Mouse (Mus musculus): ENCODE measurements around the gene Gm9887. TPM values are rescaled to one million over a fixed set of nuclear protein-coding genes. Genes with fewer than 3 reads are reported as not detected.
A peak's percentile ranks its signal among the peaks of the same experiment; 100 is the strongest.
"Not testable (repeated sequence)": the region's sequence is repeated elsewhere in the genome, so short reads cannot be mapped to it uniquely, and the experiment has no call there.

Gm9887 gene
- polyA plus RNA-seq, 1 experiment from 2014 or later = 2.0 TPM

DNA sequence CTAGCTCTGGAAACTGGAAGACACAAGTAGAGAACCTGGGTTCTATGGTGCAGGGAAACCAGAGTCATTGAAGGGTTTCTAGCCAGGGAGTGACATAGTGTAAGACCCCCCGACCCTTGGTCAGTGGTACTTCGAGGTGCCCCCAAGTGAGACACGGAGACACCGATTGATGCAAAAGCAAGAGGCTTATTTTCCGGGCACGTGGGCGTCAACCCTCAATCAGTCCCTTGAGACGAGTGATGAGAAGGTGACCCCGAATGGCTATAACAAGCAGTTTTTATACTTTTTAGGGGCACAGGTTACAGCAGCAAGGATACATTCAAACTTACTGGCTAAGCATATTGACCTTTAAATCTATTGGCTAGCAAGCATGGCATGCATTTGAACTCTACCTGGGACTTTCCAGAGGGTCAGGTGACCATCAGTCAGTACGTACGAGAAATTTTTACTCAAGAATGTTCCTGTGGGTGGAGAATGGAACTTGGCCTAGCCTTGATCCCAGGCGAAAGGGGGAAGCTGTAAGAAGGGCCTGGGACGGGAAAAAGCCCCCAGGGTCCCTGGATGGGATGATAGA is 30.4 kb upstream of the Gm9887 start:
- no peaks in the 10 kb centered on the region for H3K27me3 ChIP-seq (replicated peaks)
- H3K36me3 ChIP-seq = no peaks in the 10 kb centered on the region
- no peak overlapping the region for H3K4me3 ChIP-seq (replicated peaks)
- no peaks in the 10 kb centered on the region for H3K9me3 ChIP-seq
- H3K4me2 ChIP-seq (replicated peaks) = no peak overlapping the region
- ATAC-seq = no peak
- H3K4me1 ChIP-seq (replicated peaks) = no peaks in the 10 kb centered on the region
- no peak overlapping the region for H3K9ac ChIP-seq
- WGBS = 94% methylated on average over 13 of the region's 13 CpGs
- H3K27ac ChIP-seq = no peak overlapping the region

DNA sequence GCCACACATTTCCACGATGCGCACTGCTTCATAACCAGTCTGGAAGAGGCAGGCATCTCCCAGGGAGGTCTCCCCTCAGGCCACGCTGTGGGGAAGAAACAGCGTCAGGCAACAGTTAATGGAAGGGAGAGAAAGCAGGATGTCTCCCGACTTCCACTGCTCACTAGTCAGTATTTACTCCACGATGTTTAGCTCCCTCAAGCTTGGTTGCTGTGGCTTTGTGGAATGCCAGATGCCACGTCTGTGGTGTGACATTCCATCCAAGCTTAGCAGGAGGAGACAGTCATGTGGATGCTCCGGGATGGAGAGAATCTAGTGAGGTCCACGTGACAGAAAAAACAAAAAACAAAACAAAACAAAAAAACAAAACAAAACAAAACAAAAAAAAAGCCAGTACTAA is 29.8 kb upstream of the Gm9887 start:
- H3K9me3 ChIP-seq = no peaks in the 10 kb centered on the region
- 46% methylated on average over 9 of the region's 9 CpGs for WGBS

DNA sequence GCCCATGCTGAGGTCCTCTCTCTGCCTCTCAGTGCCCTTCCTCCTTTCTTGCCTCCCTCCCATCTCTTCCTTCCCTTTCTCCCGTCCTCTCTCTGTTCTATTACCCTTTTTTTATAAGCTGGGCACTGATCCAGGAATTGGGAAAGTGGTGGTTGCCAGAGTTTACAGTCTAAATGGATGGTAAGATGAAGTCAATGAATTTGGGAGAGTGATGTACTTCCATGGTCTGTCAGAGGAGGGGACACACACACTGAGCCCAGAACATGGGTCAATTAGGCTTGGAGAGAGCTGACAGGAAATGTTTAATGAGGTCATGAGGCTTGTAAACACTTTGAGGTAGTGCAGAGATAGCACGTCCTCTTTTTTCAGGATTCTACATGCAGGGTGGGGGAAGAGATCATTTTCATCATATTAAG is 28.6 kb upstream of the Gm9887 start:
- H3K4me1 ChIP-seq (replicated peaks) = no peaks in the 10 kb centered on the region
- H3K4me3 ChIP-seq (replicated peaks) = no peak overlapping the region
- H3K9ac ChIP-seq = no peak overlapping the region
- ATAC-seq = peak; percentile 43; the same call in 1 of the 2 replicates
- WGBS = 14% methylated on average over 2 of the region's 2 CpGs
- H3K4me2 ChIP-seq (replicated peaks) = no peak overlapping the region
- H3K27me3 ChIP-seq (replicated peaks) = no peaks in the 10 kb centered on the region
- no peaks in the 10 kb centered on the region for H3K9me3 ChIP-seq
- no peak overlapping the region for H3K27ac ChIP-seq
- no peaks in the 10 kb centered on the region for H3K36me3 ChIP-seq

More for the DNA sequence above, 29.8 kb upstream of the Gm9887 start:
- Histone ChIP-seq H3K4me1 (replicated peaks) (no peaks in the 10 kb centered on the region), H3K9ac (no peak overlapping the region), H3K36me3 (no peaks in the 10 kb centered on the region), H3K27me3 (replicated peaks) (no peaks in the 10 kb centered on the region), H3K27ac (no peak overlapping the region), H3K4me2 (replicated peaks) (no peak overlapping the region), H3K4me3 (replicated peaks) (no peak overlapping the region)
- ATAC-seq = no peak

DNA sequence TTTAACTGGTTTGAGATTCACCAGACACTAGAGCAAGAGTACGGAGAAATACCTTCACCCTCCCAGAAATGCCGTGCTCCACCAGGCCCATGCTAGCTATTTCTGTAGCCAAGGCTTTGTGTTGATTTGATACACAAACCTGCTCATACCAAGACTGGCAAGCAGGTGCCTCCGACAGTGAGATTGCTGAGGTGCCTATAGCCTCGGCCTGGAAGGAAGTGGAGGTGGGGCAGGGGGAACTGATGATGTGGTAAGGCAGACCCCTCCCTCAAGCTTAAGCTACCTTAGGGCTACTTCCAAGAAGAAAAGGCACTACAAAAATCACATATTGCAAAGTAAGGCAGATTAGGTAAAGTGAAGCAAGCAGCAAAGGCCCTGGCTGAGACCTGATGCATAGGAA is 28.1 kb upstream of the Gm9887 start:
- H3K4me2 ChIP-seq (replicated peaks) = no peak overlapping the region
- WGBS = 69% methylated on average over 4 of the region's 4 CpGs
- H3K9me3 ChIP-seq = no peaks in the 10 kb centered on the region
- H3K9ac ChIP-seq = no peak overlapping the region
- H3K27ac ChIP-seq = no peak overlapping the region
- no peaks in the 10 kb centered on the region for H3K36me3 ChIP-seq
- H3K27me3 ChIP-seq (replicated peaks) = no peaks in the 10 kb centered on the region
- no peak overlapping the region for H3K4me3 ChIP-seq (replicated peaks)
- ATAC-seq = no peak
- no peaks in the 10 kb centered on the region for H3K4me1 ChIP-seq (replicated peaks)

DNA sequence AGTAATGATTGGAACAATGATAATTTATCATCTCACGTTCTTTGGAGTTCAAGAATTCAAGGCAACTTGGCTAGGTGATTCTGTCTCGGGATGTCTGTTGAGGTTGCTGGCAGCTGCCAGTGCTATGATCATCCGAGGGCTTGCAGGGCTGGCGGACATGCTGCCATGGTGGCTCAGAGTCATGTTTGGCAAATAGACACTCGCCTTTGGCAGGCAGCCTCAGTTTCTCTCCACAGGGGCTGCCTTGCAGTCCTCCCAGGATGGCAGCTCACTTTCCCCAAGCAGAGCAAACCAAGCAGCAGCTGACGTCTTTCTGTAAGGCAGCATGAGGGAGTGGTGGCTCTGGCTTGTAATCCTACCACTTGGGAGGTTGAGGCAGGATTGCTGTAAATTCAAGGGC is 22.2 kb upstream of the Gm9887 start:
- no peaks in the 10 kb centered on the region for H3K9me3 ChIP-seq
- H3K27me3 ChIP-seq (replicated peaks) = no peaks in the 10 kb centered on the region
- H3K4me1 ChIP-seq (replicated peaks) = no peaks in the 10 kb centered on the region
- no peak overlapping the region for H3K4me2 ChIP-seq (replicated peaks)
- no peak for ATAC-seq
- H3K4me3 ChIP-seq (replicated peaks) = no peak overlapping the region
- H3K9ac ChIP-seq = no peak overlapping the region
- WGBS = 81% methylated on average over 6 of the region's 6 CpGs
- H3K27ac ChIP-seq = no peak overlapping the region
- no peaks in the 10 kb centered on the region for H3K36me3 ChIP-seq

DNA sequence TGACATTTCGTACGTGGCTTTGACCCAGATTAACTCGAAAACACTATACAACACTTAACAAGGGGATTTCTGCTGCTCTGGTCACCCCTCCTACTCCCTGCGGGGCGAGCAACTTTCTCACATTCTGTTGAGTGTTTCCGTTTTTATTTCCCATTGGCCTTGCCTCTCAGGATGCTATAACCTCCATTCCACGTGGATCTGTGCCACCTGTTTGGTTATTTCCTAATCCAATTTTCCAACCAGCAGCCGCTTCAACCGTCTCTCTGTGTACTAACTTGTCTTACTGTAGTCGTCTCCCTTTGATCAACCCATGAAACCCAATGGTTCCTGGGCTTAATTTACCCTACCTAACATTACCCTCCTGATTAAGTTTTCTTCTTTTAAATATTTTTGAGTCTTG is 20.8 kb upstream of the Gm9887 start:
- Histone ChIP-seq H3K9ac (no peak overlapping the region), H3K4me2 (replicated peaks) (no peak overlapping the region), H3K4me3 (replicated peaks) (no peak overlapping the region), H3K4me1 (replicated peaks) (no peaks in the 10 kb centered on the region), H3K36me3 (no peaks in the 10 kb centered on the region), H3K27ac (no peak overlapping the region), H3K9me3 (no peaks in the 10 kb centered on the region), H3K27me3 (replicated peaks) (no peaks in the 10 kb centered on the region)
- 81% methylated on average over 10 of the region's 10 CpGs for WGBS
- no peak for ATAC-seq

DNA sequence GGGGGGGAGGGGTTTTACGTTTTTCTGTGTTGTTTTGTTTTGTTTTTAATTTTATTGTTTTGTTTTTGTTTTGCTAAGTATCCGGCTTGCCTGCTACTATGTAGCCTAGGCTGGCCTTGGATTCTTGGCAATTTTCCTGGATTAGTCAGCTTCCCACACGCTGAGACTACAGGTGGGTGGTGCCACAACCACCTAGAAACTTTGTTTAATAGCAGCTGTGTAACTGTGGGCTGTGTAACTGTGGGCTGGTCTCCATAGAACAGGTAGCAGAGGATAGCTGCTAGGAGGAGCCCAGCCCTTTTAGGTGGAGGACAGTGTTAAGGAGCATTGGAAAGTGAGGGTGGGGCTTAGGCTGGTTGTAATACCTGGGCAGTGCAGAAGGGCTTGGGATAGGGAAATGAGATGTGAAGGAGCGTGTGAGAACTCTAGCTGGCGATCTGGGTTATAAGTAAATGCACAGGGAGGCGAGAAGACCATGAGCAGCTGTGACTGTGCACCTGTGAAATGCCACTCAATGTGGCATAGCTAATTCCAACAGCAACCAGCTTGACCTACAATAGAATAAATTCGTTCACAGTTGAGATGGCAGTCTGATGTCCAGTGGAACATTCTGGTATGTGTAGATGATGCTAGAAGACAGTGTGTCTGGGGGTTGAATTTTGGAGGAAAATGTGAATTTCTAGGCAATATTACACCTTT is 17.9 kb upstream of the Gm9887 start:
- Histone ChIP-seq H3K4me3 (replicated peaks) (no peak overlapping the region), H3K27ac (no peak overlapping the region), H3K4me2 (replicated peaks) (no peak overlapping the region), H3K36me3 (no peaks in the 10 kb centered on the region), H3K27me3 (replicated peaks) (no peaks in the 10 kb centered on the region), H3K9me3 (no peaks in the 10 kb centered on the region), H3K4me1 (replicated peaks) (no peaks in the 10 kb centered on the region), H3K9ac (no peak overlapping the region)
- 0 out of 2 replicates have a peak, but pooled peaks have one; percentile 55 for ATAC-seq
- WGBS = 69% methylated on average over 7 of the region's 7 CpGs

DNA sequence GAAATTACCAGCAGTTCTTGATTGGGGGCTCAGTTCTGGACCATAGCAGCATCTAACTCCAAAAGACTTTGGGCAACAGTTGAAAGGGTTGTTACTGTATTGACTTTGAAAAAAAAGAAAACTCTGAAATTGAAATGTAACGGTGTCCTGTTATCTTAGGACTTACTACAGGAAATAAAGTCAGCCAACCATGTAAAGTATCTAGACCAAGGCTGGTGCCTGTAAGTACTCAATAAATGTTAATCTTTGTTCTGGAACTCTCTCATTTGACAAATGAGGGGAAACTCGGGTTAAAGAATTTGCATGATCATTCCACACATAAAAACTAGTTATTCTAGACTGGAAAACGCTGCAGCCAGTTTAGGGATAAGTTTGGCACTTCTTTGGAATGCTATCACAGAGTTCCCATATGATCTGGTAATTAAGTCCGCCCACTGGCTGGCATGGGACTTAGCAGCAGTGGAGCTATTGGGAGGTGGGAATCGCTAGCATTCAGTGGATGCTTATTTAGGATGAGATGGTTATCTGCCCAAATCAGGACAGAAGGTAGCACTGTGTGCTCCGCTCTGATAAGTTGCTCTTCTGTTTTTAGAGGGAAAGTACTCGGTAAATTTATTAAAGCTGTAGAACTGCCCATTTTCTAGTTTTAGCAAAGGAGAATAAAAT is 17.1 kb upstream of the Gm9887 start:
- ATAC-seq = no peak
- H3K4me3 ChIP-seq (replicated peaks) = no peak overlapping the region
- H3K36me3 ChIP-seq = no peaks in the 10 kb centered on the region
- WGBS = 73% methylated on average over 7 of the region's 7 CpGs
- H3K4me1 ChIP-seq (replicated peaks) = no peaks in the 10 kb centered on the region
- no peak overlapping the region for H3K27ac ChIP-seq
- H3K4me2 ChIP-seq (replicated peaks) = no peak overlapping the region
- H3K27me3 ChIP-seq (replicated peaks) = no peaks in the 10 kb centered on the region
- H3K9ac ChIP-seq = no peak overlapping the region
- no peaks in the 10 kb centered on the region for H3K9me3 ChIP-seq

DNA sequence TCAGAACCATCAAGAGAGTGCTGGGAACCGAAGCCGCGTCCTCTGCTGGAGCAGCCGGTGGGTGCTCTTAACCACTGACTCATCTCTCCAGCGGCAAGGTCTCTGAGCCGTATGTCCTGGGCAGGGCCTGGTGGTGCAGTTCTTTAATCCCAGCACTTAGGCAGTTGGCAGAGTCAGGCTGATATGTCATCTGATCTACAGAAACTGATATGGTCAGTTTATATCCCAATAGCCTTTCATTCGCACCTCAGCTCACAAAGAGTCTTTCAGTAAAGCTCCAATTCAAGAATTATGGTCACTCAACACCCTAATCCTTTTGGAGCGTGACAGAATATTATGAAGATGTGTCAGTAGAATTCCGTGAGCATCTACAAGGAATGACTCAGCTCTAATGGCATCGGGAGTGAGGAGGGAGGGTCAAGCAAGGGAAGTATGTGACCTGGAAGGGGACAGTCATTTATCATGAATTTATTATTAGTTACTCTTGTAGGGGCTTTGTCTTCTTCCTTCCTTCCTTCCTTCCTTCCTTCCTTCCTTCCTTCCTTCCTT is 16.1 kb upstream of the Gm9887 start:
- no peak overlapping the region for H3K27ac ChIP-seq
- ATAC-seq = no peak

DNA sequence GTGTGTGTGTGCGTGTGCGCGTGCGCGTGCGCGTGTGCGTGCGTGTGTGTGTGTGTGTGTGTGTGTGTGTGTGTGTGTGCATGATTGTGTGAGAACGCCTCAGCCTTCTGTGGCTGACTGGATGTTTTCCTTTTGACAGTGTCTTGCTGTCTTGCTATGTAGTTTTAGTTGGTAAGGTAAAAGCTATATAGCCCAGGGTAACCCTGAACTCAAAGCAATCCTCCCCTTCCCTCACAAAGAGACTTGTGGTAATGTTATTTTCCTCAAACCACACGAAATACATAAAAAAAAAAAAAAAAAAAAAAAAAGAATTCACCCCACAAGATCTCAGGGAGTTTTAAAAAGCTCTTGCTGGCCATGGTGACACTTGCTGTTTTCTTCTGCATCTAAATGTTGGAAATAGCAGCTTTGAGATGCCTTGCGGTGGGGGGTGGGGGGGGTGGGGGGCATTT is 14.0 kb upstream of the Gm9887 start:
- not testable (repeated sequence) for H3K4me3 ChIP-seq (replicated peaks); ATAC-seq; H3K4me2 ChIP-seq (replicated peaks); H3K27ac ChIP-seq; H3K36me3 ChIP-seq; H3K27me3 ChIP-seq (replicated peaks); H3K4me1 ChIP-seq (replicated peaks); H3K9ac ChIP-seq; H3K9me3 ChIP-seq
- WGBS = 81% methylated on average over 8 of the region's 12 CpGs

More for the DNA sequence above, 16.1 kb upstream of the Gm9887 start:
- H3K9ac ChIP-seq = no peak overlapping the region
- WGBS = 92% methylated on average over 10 of the region's 10 CpGs
- H3K9me3 ChIP-seq = no peaks in the 10 kb centered on the region
- H3K4me1 ChIP-seq (replicated peaks) = no peaks in the 10 kb centered on the region
- H3K36me3 ChIP-seq = no peaks in the 10 kb centered on the region
- no peaks in the 10 kb centered on the region for H3K27me3 ChIP-seq (replicated peaks)
- H3K4me3 ChIP-seq (replicated peaks) = no peak overlapping the region
- H3K4me2 ChIP-seq (replicated peaks) = no peak overlapping the region

DNA sequence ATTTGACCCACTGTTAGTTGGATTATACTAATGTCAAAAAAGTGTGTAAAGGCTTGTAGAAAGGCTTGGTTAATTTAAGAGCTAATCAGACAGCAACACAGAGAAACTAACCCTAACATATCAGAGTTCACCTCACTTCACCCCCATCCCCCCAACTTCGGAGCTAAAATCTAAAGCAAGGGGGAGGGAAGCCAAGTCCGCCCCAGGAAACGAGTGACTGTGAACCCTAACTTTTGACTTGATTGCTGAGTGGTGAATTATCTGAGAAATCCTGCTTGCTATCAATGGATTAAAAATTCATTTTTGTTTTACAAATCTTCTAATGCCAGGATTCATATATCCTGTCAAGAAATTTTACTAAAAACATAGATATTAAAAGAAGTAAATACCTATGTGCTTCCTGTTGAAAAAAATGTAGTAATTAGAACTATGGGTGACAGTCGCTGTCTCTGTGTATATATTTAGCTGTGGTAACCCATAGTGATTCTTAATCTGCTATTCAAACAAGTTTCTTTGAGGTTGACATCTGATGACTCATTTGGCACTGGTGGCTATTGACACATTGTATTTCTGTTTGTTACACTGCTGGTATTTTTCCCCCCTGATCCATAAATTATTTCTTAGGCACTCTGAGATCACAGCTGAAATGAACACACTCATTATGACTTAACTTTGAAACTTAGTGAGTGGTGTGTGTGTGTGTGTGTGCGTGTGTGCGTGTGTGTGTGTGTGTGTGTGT is 13.5 kb upstream of the Gm9887 start:
- Histone ChIP-seq H3K27me3 (replicated peaks) (no peaks in the 10 kb centered on the region), H3K9me3 (no peaks in the 10 kb centered on the region), H3K4me3 (replicated peaks) (no peak overlapping the region), H3K4me1 (replicated peaks) (0 out of 2 replicates have a peak, but pooled peaks cover 3% of the 10 kb centered on the region), H3K36me3 (no peaks in the 10 kb centered on the region), H3K4me2 (replicated peaks) (no peak overlapping the region), H3K9ac (no peak overlapping the region), H3K27ac (no peak overlapping the region)
- WGBS = 75% methylated on average over 6 of the region's 6 CpGs
- ATAC-seq = no peak

DNA sequence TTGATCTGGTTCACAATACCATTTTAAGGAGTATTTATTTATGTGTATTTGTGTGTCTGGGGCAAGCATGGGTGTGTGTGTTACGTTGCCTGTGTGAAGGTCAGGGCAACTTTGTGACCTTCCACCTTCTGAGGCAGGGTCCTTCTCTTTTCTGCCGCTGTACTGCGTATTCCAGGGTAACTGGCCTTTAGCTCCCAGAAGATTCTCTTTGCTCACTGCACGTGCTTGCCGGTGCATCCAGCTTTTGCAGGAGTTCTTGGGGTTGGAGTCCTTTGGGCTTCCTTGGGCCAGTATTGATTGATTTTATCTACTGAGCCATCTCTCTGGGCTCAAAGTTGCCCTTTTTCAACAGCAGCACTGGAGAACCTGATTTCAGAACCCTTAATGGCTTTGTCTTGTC is 12.3 kb upstream of the Gm9887 start:
- H3K4me3 ChIP-seq (replicated peaks) = no peak overlapping the region
- ATAC-seq = no peak
- WGBS = 79% methylated on average over 5 of the region's 5 CpGs
- no peak overlapping the region for H3K4me2 ChIP-seq (replicated peaks)
- no peaks in the 10 kb centered on the region for H3K9me3 ChIP-seq
- no peaks in the 10 kb centered on the region for H3K27me3 ChIP-seq (replicated peaks)
- no peak overlapping the region for H3K9ac ChIP-seq
- H3K4me1 ChIP-seq (replicated peaks) = 0 out of 2 replicates have a peak, but pooled peaks cover 3% of the 10 kb centered on the region
- no peak overlapping the region for H3K27ac ChIP-seq
- no peaks in the 10 kb centered on the region; the same call in 1 of the 2 replicates for H3K36me3 ChIP-seq
